Mouse (Mus musculus) neural tube, embryonic 12.5 days (tissue): Measurements from ENCODE around the gene Hmgn2. TPM values are rescaled to one million over a fixed set of nuclear protein-coding genes. Genes with fewer than 3 reads are reported as not detected.
A peak's percentile ranks its signal among the peaks of the same experiment; 100 is the strongest.

Experiments used
- ATAC-seq: fragments of 200-750 bp; cut with Nextera tagmentation; 2 replicates; pipeline ENCODE4 v1.8.0; 2017; ENCODE audit warnings: low read depth, mild to moderate bottlenecking, moderate TSS enrichment, moderate library complexity; ENCODE audit not compliant: low FRiP score
- H3K27ac ChIP-seq: fragments of 300-500 bp; sonication (generic); 2 replicates; pipeline ENCODE4 v1.5.1; 2016
- H3K27me3 ChIP-seq: fragments of 300-500 bp; sonication (generic); replicated peaks from 2 replicates; pipeline ENCODE4 v1.6.1; 2016; ENCODE audit warnings: mild to moderate bottlenecking
- H3K36me3 ChIP-seq: fragments of 300-500 bp; sonication (generic); 2 replicates; pipeline ENCODE4 v1.6.1; 2016; ENCODE audit warnings: mild to moderate bottlenecking
- H3K4me1 ChIP-seq: fragments of 300-500 bp; sonication (generic); 2 replicates; pipeline ENCODE4 v1.6.1; 2016
- H3K4me2 ChIP-seq: fragments of 300-500 bp; sonication (generic); replicated peaks from 2 replicates; pipeline ENCODE4 v1.6.1; 2016; ENCODE audit warnings: mild to moderate bottlenecking
- H3K4me3 ChIP-seq: fragments of 300-500 bp; sonication (generic); 2 replicates; pipeline ENCODE4 v1.5.1; 2016
- H3K9ac ChIP-seq: fragments of 300-500 bp; sonication (generic); 2 replicates; pipeline ENCODE4 v1.6.1; 2016; ENCODE audit warnings: mild to moderate bottlenecking
- H3K9me3 ChIP-seq: fragments of 300-500 bp; sonication (generic); 2 replicates; pipeline ENCODE4 v1.6.1; 2016; ENCODE audit warnings: mild to moderate bottlenecking
- WGBS: fragments of 180-500 bp; shearing (Covaris S2); methylation state at CpG from one replicate; pipeline ENCODE4 v1.1.7; 2016; 5-methylcytosine and 5-hydroxymethylcytosine counted together
- polyA plus RNA-seq: library from polyadenylated mRNA; unstranded; fragments of >200 nt; fragmentation: Nextera tagmentation; extraction: Ambion mirVana; gene quantifications from 2 replicates; pipeline ENCODE4 v1.2.1, GENCODE M21; 2016

Gene Hmgn2
- 2,314 and 2,342 TPM in 2 replicates for polyA plus RNA-seq

- Histone ChIP-seq H3K4me1 (peaks cover 38% of the 10 kb centered on the region), H3K36me3 (peaks cover 25% of the 10 kb centered on the region), H3K27me3 (no peaks in the 10 kb centered on the region), H3K27ac (peak within 1 kb of the TSS; percentile 92), H3K4me2 (peak within 1 kb of the TSS; percentile 96), H3K4me3 (peak within 1 kb of the TSS; percentile 62), H3K9ac (peak within 1 kb of the TSS; percentile 94), H3K9me3 (no peaks in the 10 kb centered on the region)
- peak; percentile 49; the same call in 1 of the 2 replicates for ATAC-seq
- under 1% methylated on average over 42 of the region's 42 CpGs for WGBS
Measured at GRCm38 (mm10) chr4:133968150-133968921, at the start of gene Hmgn2. TSS of gene Hmgn2 (minus strand) at chr4:133968650.

GRCm38 (mm10) chr4:134017201-134017865 lies 48.9 kb upstream of the Hmgn2 start:
- H3K9me3 ChIP-seq: no peaks in the 10 kb centered on the region
- no peaks in the 10 kb centered on the region for H3K36me3 ChIP-seq
- peaks cover 47% of the 10 kb centered on the region for H3K4me1 ChIP-seq
- peak overlapping the region; percentile 31 for H3K4me3 ChIP-seq
- no peak overlapping the region for H3K9ac ChIP-seq
- peak overlapping the region; percentile 70 for H3K4me2 ChIP-seq
- ATAC-seq: no peak
- no peak overlapping the region for H3K27ac ChIP-seq
- peaks cover 8% of the 10 kb centered on the region; the same call in 1 of the 2 replicates for H3K27me3 ChIP-seq
- under 1% methylated on average over 21 of the region's 21 CpGs for WGBS

- H3K4me2 ChIP-seq: peak overlapping the region; percentile 70
Measured at GRCm38 (mm10) chr4:134016767-134017166, 48.3 kb upstream of the Hmgn2 start.

GRCm38 (mm10) chr4:134016208-134016607 lies 47.8 kb upstream of the Hmgn2 start:
- H3K9me3 ChIP-seq: no peaks in the 10 kb centered on the region
- H3K27ac ChIP-seq: no peak overlapping the region
- no peak for ATAC-seq
- peaks cover 8% of the 10 kb centered on the region; the same call in 1 of the 2 replicates for H3K27me3 ChIP-seq
- H3K9ac ChIP-seq: no peak overlapping the region
- 2% methylated on average over 7 of the region's 7 CpGs for WGBS
- no peak overlapping the region for H3K4me3 ChIP-seq
- no peaks in the 10 kb centered on the region for H3K36me3 ChIP-seq
- peak overlapping the region; percentile 70 for H3K4me2 ChIP-seq
- peaks cover 55% of the 10 kb centered on the region for H3K4me1 ChIP-seq

More at GRCm38 (mm10) chr4:134016767-134017166, 48.3 kb upstream of the Hmgn2 start:
- no peak overlapping the region for H3K27ac ChIP-seq
- WGBS: 1% methylated on average over 8 of the region's 8 CpGs
- H3K9ac ChIP-seq: no peak overlapping the region
- H3K9me3 ChIP-seq: no peaks in the 10 kb centered on the region
- 0 out of 2 replicates have a peak overlapping the region, but pooled peaks have one; percentile 31 for H3K4me3 ChIP-seq
- H3K4me1 ChIP-seq: peaks cover 50% of the 10 kb centered on the region
- H3K27me3 ChIP-seq: peaks cover 8% of the 10 kb centered on the region; the same call in 1 of the 2 replicates
- ATAC-seq: no peak
- no peaks in the 10 kb centered on the region for H3K36me3 ChIP-seq

GRCm38 (mm10) chr4:134012858-134013528 lies 44.5 kb upstream of the Hmgn2 start:
- H3K9ac ChIP-seq: no peak overlapping the region
- H3K4me3 ChIP-seq: no peak overlapping the region
- H3K27me3 ChIP-seq: peaks cover 6% of the 10 kb centered on the region; the same call in 1 of the 2 replicates
- H3K4me2 ChIP-seq: no peak overlapping the region
- no peak overlapping the region for H3K27ac ChIP-seq
- peaks cover 33% of the 10 kb centered on the region for H3K4me1 ChIP-seq
- no peaks in the 10 kb centered on the region for H3K36me3 ChIP-seq
- no peaks in the 10 kb centered on the region for H3K9me3 ChIP-seq
- ATAC-seq: no peak
- WGBS: 45% methylated on average over 12 of the region's 12 CpGs

GRCm38 (mm10) chr4:134011450-134012414 lies 43.3 kb upstream of the Hmgn2 start:
- WGBS: 12% methylated on average over 16 of the region's 16 CpGs
- no peak overlapping the region for H3K4me3 ChIP-seq
- H3K27me3 ChIP-seq: no peaks in the 10 kb centered on the region
- H3K9me3 ChIP-seq: no peaks in the 10 kb centered on the region
- no peak overlapping the region for H3K9ac ChIP-seq
- peaks cover 20% of the 10 kb centered on the region for H3K4me1 ChIP-seq
- no peak overlapping the region for H3K27ac ChIP-seq
- no peaks in the 10 kb centered on the region for H3K36me3 ChIP-seq
- no peak for ATAC-seq
- H3K4me2 ChIP-seq: no peak overlapping the region

- Histone ChIP-seq H3K27ac (no peak overlapping the region), H3K9ac (no peak overlapping the region), H3K36me3 (no peaks in the 10 kb centered on the region), H3K4me1 (peaks cover 8% of the 10 kb centered on the region; the same call in 1 of the 2 replicates), H3K9me3 (no peaks in the 10 kb centered on the region), H3K27me3 (no peaks in the 10 kb centered on the region), H3K4me2 (no peak overlapping the region), H3K4me3 (no peak overlapping the region)
- ATAC-seq: no peak
- WGBS: 74% methylated on average over 6 of the region's 6 CpGs
Measured at GRCm38 (mm10) chr4:134009709-134010108, 41.3 kb upstream of the Hmgn2 start.

GRCm38 (mm10) chr4:134006845-134007244 lies 38.4 kb upstream of the Hmgn2 start:
- Histone ChIP-seq H3K9ac (no peak overlapping the region), H3K27ac (no peak overlapping the region), H3K4me1 (peaks cover 6% of the 10 kb centered on the region; the same call in 1 of the 2 replicates), H3K36me3 (no peaks in the 10 kb centered on the region), H3K4me2 (no peak overlapping the region), H3K27me3 (no peaks in the 10 kb centered on the region), H3K9me3 (no peaks in the 10 kb centered on the region), H3K4me3 (no peak overlapping the region)
- ATAC-seq: no peak
- WGBS: 90% methylated on average over 3 of the region's 3 CpGs

GRCm38 (mm10) chr4:134005581-134006358 lies 37.3 kb upstream of the Hmgn2 start:
- H3K27me3 ChIP-seq: no peaks in the 10 kb centered on the region
- no peak overlapping the region for H3K4me2 ChIP-seq
- H3K9ac ChIP-seq: no peak overlapping the region
- H3K4me3 ChIP-seq: no peak overlapping the region
- no peak overlapping the region for H3K27ac ChIP-seq
- 89% methylated on average over 12 of the region's 12 CpGs for WGBS
- H3K4me1 ChIP-seq: no peaks in the 10 kb centered on the region
- no peak for ATAC-seq
- no peaks in the 10 kb centered on the region for H3K36me3 ChIP-seq
- no peaks in the 10 kb centered on the region for H3K9me3 ChIP-seq

GRCm38 (mm10) chr4:134002903-134003302 lies 34.5 kb upstream of the Hmgn2 start:
- WGBS: 61% methylated on average over 5 of the region's 5 CpGs

GRCm38 (mm10) chr4:134002246-134002645 lies 33.8 kb upstream of the Hmgn2 start:
- no peaks in the 10 kb centered on the region for H3K9me3 ChIP-seq
- H3K9ac ChIP-seq: no peak overlapping the region
- no peaks in the 10 kb centered on the region for H3K36me3 ChIP-seq
- ATAC-seq: no peak
- no peak overlapping the region for H3K4me2 ChIP-seq
- 61% methylated on average over 4 of the region's 4 CpGs for WGBS
- H3K27me3 ChIP-seq: no peaks in the 10 kb centered on the region
- H3K27ac ChIP-seq: no peak overlapping the region
- peaks cover 9% of the 10 kb centered on the region for H3K4me1 ChIP-seq
- H3K4me3 ChIP-seq: no peak overlapping the region

More at GRCm38 (mm10) chr4:134002903-134003302, 34.5 kb upstream of the Hmgn2 start:
- ATAC-seq: no peak
- Histone ChIP-seq H3K36me3 (no peaks in the 10 kb centered on the region), H3K4me3 (no peak overlapping the region), H3K9me3 (no peaks in the 10 kb centered on the region), H3K9ac (no peak overlapping the region), H3K27me3 (no peaks in the 10 kb centered on the region), H3K4me1 (peaks cover 9% of the 10 kb centered on the region), H3K4me2 (no peak overlapping the region), H3K27ac (no peak overlapping the region)
